Mouse (Mus musculus) bone marrow, adult 2 months (tissue): ENCODE results near the gene Atp5l. TPM values are rescaled to one million over a fixed set of nuclear protein-coding genes. Genes with fewer than 3 reads are reported as not detected.

ENCODE experiments used
- H3K27ac ChIP-seq: fragments of 200-500 bp; 2 replicates; pipeline ENCODE4 v1.5.1; 2012; ENCODE audit warnings: low read depth, mild to moderate bottlenecking, control low read depth, inconsistent platforms, low read length; ENCODE audit not compliant: control insufficient read depth, poor library complexity, insufficient read depth
- H3K4me1 ChIP-seq: fragments of 200-500 bp; 2 replicates; pipeline ENCODE4 v1.6.1; 2011; ENCODE audit warnings: low read length; ENCODE audit not compliant: control insufficient read depth, insufficient read depth
- H3K4me3 ChIP-seq: fragments of 200-500 bp; replicated peaks from 2 replicates; pipeline ENCODE3; 2011; ENCODE audit warnings: mild to moderate bottlenecking, low read depth, low read length, control low read depth; ENCODE audit not compliant: control insufficient read depth
- CTCF ChIP-seq: fragments of 200-500 bp; IDR thresholded peaks from 2 replicates; pipeline ENCODE4 v1.5.1; 2011; ENCODE audit warnings: low read length, control low read depth; ENCODE audit not compliant: control insufficient read depth, insufficient read depth
- POLR2A ChIP-seq: fragments of 200-500 bp; IDR thresholded peaks from 2 replicates; pipeline ENCODE4 v1.6.1; 2011; ENCODE audit warnings: low read depth, mild to moderate bottlenecking, control low read depth, low read length, borderline replicate concordance; ENCODE audit not compliant: control insufficient read depth
- WGBS: fragments of 180-500 bp; shearing (Covaris S2); methylation state at CpG from one replicate; pipeline ENCODE4 v1.1.7; 2018; 5-methylcytosine and 5-hydroxymethylcytosine counted together
- polyA plus RNA-seq: library from polyadenylated mRNA; stranded (reverse); fragments of >200 nt; gene quantifications from 2 replicates; pipeline ENCODE4 v1.2.4, GENCODE M21; 2011; ENCODE audit warnings: low replicate concordance; ENCODE audit not compliant: missing spikeins, insufficient read depth, insufficient read length

Atp5l gene
- polyA plus RNA-seq, 1 experiment: 287 TPM

DNA sequence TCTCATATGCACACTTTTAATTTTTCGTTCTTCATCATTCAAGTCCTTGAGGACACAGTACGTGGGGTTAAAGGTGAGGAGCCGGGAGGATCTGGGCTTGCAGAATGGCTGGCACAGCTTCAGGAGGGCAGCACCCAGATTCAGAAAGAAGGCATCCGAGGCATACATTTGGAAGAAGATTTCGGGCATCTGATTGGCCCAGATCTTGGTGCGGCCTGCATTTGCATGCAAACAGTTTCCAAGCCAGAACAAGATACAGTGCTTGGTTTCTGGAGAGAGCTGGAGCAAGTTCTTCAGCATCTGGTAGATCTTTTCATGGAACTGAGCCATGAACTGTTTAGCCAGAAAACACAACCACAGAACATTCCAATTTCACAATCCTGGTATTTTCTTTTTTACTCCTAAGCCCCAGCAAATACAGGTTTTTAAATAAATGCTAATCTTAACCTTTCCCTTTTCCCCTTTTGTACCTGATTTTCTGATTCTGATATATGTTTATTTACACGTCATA is 25.7 kb upstream of the Atp5l start:
- 92% methylated on average over 7 of the region's 7 CpGs for WGBS
- TF ChIP-seq CTCF: no peak
- no peak for TF ChIP-seq POLR2A
- no peak overlapping the region for H3K27ac ChIP-seq
- no peak overlapping the region for H3K4me3 ChIP-seq
- H3K4me1 ChIP-seq: no peaks in the 10 kb centered on the region

DNA sequence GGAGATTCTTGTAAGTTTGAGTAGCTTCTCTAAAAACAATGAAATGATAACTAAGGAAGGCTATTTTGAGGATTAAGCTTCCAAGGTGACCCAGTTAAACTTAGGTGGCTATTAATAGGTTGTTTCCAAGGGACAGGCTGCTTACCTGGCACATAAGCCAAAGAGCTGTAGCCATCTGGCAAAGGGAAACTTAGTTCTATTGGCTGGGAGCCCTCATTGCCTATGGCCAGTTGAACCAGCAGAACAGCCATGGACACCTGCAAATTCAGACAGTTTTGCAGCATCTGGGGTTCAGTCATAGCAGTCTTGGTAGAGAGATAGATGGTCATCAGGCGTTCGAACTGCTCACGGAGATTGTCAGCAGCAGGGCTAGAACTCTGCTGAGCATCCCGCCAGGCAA is 21.9 kb upstream of the Atp5l start:
- H3K4me1 ChIP-seq: no peaks in the 10 kb centered on the region
- no peak overlapping the region for H3K27ac ChIP-seq
- WGBS: 94% methylated on average over 4 of the region's 4 CpGs
- no peak overlapping the region for H3K4me3 ChIP-seq
- TF ChIP-seq POLR2A: no peak
- no peak for TF ChIP-seq CTCF

- H3K4me1 ChIP-seq: no peaks in the 10 kb centered on the region
- no peak for TF ChIP-seq POLR2A
- TF ChIP-seq CTCF: no peak
- H3K27ac ChIP-seq: no peak overlapping the region
- WGBS: 86% methylated on average over 4 of the region's 4 CpGs
- H3K4me3 ChIP-seq: no peak overlapping the region
Measured at GRCm38 (mm10) chr9:44941756-44942155, 21.2 kb upstream of the Atp5l start.

GRCm38 (mm10) chr9:44921543-44921942 is 1.0 kb upstream of the Atp5l start:
- WGBS: 79% methylated on average over 2 of the region's 2 CpGs
- H3K27ac ChIP-seq: no peak overlapping the region
- TF ChIP-seq POLR2A (no peak), CTCF (no peak)
- H3K4me3 ChIP-seq: no peak overlapping the region
- H3K4me1 ChIP-seq: no peaks in the 10 kb centered on the region; the same call in 1 of the 2 replicates

DNA sequence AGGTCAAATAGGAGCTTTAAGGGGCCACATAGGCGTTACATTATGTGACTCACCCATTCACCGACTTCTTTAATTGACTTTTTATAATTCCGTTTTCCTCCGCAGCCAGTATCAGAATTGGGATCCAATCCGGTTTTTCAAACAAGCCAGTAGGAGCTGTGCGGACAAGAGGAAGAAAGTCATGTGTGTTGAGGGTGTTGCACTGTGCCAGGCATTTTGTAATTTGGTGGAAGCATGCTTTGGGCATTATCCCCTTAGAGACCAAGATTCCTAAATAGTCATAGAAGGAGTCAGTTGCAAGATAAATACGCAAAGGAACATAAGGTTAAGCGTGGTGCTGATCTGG is 554 bp upstream of the Atp5l start:
- peak overlapping the region; percentile 100 for H3K4me3 ChIP-seq
- H3K4me1 ChIP-seq: no peaks in the 10 kb centered on the region; the same call in 1 of the 2 replicates
- no peak overlapping the region; the same call in 1 of the 2 replicates for H3K27ac ChIP-seq
- WGBS: 1% methylated on average over 8 of the region's 8 CpGs
- TF ChIP-seq CTCF (no peak), POLR2A (no peak)

DNA sequence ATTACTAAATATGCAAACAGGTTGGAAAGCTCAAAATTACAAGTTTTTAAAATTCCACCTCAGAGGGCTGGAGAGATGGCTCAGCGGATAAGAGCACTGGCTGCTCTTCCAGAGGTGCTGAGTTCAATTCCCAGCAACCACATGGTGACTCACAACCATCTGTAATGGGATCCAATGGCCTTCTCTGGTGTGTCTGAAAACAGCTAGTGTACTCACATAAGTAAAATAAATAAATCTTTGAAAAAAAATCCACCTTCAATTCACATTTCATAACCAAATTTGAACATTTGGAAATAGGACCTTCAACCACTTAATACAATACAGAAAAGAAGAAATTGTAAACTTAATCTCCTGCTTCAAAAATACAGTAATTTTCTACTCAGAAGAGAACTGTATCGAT is 936 bp downstream of the Atp5l start:
- H3K27ac ChIP-seq: no peak overlapping the region
- H3K4me3 ChIP-seq: peak overlapping the region; percentile 100
- WGBS: 39% methylated on average over 2 of the region's 2 CpGs
- H3K4me1 ChIP-seq: no peaks in the 10 kb centered on the region; the same call in 1 of the 2 replicates
- no peak for TF ChIP-seq POLR2A
- TF ChIP-seq CTCF: no peak

DNA sequence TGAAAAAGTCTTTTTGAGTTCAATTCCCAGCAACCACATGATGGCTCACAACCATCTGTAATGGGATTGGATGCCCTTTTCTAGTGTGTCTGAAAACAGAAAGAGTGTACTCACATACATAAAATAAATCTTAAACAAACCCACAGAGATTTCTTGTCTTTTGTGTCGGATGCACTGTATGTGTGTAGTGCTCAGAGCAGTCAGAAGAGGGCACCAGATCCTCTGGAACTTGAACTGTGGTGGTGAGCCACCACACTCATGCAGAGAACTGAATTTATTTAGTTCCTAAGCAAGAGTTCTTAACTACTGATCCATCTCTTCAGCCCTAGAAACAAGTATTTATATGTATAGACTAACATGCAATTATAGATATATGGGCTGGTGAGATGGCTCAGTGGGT is 4.3 kb downstream of the Atp5l start:
- no peak overlapping the region for H3K27ac ChIP-seq
- no peak overlapping the region for H3K4me3 ChIP-seq
- H3K4me1 ChIP-seq: no peaks in the 10 kb centered on the region; the same call in 1 of the 2 replicates
- TF ChIP-seq POLR2A (no peak), CTCF (peak; percentile 61)
- WGBS: 23% methylated on average over 1 of the region's 1 CpGs

GRCm38 (mm10) chr9:44914706-44915105 is 5.8 kb downstream of the Atp5l start:
- Histone ChIP-seq H3K4me1 (no peaks in the 10 kb centered on the region; the same call in 1 of the 2 replicates), H3K27ac (no peak overlapping the region), H3K4me3 (no peak overlapping the region)
- 33% methylated on average over 4 of the region's 4 CpGs for WGBS
- no peak for TF ChIP-seq CTCF
- TF ChIP-seq POLR2A: no peak

DNA sequence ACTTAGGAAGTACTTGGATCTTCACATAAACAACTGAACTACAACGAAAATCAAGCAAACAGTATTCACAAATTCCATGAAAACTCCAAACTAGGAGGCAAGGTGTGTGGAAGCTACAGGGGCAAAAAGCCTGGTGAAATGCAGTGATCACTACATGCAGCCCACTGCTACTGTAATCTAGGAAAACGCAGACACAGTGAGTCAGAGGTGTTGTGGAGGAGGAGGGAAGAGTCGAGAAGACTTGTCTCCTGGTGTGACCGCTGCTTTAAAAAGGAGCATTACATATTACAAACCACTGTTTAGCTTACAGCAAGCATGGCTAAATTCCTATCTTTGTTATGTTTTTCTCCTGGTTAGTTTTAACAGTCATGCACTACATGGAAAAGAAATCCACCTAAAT is 9.2 kb downstream of the Atp5l start:
- 91% methylated on average over 4 of the region's 4 CpGs for WGBS

More for the DNA sequence above, 9.2 kb downstream of the Atp5l start:
- no peaks in the 10 kb centered on the region for H3K4me1 ChIP-seq
- TF ChIP-seq CTCF: no peak
- no peak for TF ChIP-seq POLR2A
- no peak overlapping the region for H3K27ac ChIP-seq
- H3K4me3 ChIP-seq: no peak overlapping the region
